Mouse (Mus musculus) brain, embryonic 14.5 days (tissue): ENCODE measurements around the gene Gpam.

Source experiments
- CTCF ChIP-seq: fragments of 200-500 bp; IDR thresholded peaks from 2 replicates; pipeline ENCODE4 v1.5.1; 2012; ENCODE audit warnings: inconsistent platforms, mild to moderate bottlenecking, moderate library complexity, borderline replicate concordance; ENCODE audit not compliant: insufficient read depth, insufficient read length; ENCODE audit errors: extremely low read depth
- POLR2A ChIP-seq: fragments of 200-500 bp; IDR thresholded peaks from 2 replicates; pipeline ENCODE4 v1.6.1; 2012; ENCODE audit warnings: mild to moderate bottlenecking, inconsistent platforms, borderline replicate concordance; ENCODE audit not compliant: poor library complexity, insufficient read depth, insufficient read length, severe bottlenecking; ENCODE audit errors: extremely low read depth

DNA sequence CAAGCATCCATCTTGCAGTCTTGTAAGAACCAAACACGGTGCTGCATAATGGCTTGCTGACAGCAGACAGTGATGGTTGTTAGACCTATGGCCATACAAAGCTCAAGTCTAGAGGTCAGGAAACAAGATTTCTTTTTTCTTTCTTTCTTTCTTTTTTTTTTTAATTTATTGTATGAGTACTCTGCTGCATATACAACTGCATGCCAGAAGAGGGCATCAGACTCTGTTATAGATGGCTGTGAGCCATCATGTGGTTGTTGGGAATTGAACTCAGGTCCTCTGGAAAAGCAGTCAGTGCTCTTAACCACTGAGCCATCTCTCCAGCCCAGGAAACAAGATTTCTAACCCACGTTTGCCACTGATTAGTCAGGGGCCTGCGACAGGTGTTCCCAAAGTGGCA, 54.0 kb downstream of the Gpam start:
- TF ChIP-seq CTCF: peak; percentile 15; the same call in 1 of the 2 replicates
- TF ChIP-seq POLR2A: no peak
